Mouse (Mus musculus) mesoderm, embryonic 11.5 days (tissue): Measurements from ENCODE around the gene Inhba.
A peak's percentile ranks its signal among the peaks of the same experiment; 100 is the strongest.

ENCODE experiments used
- DNase-seq: peaks from one replicate; pipeline ENCODE4 v3.0.0-alpha.2; 2012; ENCODE audit warnings: low read depth, low spot score

The Inhba gene

DNA sequence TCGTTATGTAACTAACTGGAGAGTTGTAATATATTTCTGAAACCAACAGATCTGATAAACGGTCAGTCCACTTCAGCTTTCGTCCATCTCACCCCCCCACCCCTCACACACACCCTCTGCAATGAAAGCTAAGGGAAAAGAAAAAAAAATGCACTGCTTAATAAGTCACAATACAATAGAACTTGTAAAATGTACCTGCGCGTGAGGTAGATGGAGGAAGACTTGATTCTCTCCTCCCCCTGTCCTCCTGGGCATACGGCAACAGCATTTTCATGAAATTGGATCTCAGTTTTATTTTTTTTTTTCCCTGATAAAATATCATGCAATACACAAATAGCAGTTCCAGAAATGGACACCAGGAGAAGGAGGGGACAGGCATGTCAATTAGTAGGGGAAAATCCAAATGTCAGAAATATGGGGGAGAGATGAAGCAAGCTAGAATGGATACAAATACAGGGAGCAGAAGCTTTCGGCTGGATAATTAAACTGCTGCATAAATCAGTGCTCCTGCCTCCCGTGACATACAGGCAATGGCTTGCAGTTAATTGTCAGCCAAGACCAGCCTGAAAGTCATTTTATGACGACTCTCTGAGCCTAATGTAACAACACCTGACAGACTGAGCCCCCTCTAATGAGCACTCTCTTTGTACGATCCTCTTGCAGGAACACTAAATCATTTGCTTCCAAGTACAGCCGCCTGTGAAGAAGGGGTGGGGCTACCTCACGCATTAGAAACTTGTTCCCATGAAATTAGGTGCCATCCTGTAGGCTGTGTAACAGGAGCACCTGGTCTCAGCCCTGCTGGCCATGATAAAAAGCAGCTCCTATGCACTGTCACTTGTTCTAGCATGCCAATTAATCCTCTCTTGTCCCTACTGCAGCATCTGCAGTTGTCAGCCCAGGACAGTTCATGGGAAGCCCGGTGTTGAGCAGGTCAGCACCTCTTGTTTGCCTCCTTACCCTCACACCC lies 11.7 kb downstream of the Inhba start:
- DNase-seq = peak; percentile 45

DNA sequence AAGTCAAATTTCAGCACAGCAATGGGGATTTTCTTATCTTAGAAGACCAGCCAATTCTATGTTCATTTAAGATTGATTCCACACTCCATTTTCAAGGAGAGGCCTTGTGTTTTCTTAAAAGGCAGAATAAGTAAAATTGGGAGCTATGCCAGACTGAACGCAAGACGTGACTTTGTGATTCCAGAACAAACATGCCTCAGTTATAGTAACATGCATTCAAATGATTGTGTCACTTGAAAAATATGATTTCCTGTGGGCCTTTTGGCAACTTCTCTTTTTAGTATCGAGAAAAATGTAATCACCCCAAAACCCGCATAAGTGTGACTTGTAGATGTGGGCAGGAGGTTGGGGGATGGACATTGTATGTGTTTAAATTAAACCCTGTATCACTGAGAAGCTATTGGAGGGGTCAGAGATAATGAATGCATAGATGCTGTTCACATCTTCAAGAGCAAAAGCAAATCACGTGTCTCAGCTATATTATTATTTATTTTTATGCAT lies 19.0 kb downstream of the Inhba start:
- DNase-seq = no peak

DNA sequence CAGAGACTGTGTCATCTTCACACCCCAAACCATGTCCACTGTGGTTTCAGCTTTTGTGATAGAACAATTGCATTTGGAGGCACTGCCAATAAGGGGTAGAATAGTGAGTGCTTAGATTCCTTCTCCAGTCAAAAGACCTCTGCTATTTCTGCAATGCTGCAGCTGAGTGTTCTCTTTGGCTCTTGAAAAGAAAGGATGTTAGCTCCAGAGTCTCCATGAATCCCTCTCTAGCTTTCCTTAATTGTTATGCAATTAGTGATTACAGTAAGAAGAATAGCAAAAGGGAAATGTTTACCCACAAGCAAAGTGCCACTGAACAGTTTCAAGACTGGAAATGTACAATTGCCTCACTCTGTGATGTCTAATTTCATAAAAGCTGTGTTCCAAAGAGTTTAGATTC lies 20.8 kb downstream of the Inhba start:
- no peak for DNase-seq

DNA sequence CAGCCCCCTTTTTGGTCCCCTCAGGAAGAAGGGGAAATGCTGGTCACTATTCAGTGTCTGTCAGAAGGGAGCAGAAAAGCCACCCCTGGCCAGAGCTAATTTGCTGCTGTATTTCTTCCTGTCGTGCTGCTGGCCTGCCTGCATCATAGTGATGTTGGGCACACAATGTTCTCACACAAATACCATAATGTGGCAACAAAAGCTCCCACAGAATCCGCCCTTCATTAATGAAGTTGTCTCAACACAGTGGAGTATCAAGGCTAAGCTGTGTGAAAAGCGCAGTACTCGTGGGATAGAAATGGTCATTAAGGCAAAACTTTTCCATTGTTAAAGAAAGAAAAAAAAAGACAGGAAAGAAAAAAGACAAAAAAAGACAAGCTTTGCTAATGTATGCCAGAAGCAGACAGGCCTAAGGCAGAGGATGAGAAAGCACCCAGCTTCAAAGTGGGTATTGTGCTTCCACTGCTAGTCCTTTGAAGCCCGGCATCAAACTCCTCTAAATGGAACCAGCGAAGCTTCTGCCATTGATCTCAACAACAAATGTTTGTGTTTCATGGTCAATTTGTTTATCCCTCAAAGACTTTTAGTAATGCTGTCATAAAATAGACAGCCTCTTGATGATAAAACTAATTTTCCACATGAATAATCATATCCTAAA lies 21.4 kb downstream of the Inhba start:
- DNase-seq = no peak

DNA sequence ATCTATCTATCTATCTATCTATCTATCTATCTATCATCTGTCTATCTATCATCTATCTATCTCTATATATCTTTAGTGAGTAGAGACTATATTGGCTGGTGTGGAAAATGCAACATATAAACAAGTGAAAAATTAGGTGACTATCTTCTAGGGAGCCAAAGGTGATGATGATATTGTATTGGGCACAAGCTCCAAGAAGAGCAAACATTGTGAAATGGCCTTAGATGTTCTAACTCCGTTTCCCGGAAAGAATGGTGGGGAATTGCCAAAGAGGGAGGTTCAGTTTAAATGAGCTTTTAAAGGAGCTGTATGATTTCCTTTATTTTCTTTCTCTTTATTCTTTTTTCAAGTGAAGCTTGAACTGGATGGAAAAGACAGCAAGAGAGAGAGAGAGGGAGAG lies 57.4 kb downstream of the Inhba start:
- DNase-seq = no peak

DNA sequence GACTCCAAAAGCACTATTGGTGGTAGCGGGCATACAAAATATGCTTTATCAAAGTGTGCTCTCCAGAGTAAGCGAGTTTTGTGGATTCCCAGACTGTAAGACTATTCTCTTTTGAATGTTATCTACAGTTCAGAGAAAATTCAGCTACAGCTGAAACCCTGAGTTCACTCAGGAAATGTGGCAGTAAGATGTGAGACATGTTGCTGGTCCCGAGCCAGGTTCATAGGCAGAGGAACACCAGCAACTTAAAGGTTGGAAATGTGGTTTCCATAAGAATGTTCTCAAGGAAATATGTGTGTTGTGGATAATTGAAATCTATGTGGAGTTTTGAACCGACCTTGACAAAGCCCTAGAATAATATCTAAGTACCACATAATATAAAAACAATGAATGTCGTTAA lies 65.6 kb downstream of the Inhba start:
- DNase-seq = no peak

DNA sequence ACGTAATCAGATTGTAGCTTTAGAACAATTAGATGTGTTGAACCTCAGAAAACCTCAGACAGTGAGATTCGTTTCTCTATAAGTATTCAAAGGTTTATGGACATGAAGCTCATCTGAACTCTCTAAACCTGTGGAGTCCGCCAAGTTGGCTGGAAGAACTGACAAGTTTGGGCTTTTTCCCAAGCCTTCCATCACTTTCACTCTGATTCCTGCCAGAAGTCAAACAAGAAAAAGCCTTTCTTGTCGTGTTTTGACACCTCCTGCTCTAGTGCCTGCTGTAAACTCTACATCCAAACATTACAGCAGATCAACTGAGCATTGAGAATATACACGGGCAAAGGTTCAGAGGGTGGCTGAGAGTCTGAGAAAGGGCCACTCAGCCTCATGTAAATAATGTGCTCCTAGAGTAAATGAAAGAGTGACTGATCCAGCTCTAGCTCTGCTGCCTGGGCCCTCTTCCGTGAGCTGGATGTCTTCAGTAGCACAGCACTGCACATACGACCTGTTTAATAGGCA lies 66.6 kb downstream of the Inhba start:
- no peak for DNase-seq

DNA sequence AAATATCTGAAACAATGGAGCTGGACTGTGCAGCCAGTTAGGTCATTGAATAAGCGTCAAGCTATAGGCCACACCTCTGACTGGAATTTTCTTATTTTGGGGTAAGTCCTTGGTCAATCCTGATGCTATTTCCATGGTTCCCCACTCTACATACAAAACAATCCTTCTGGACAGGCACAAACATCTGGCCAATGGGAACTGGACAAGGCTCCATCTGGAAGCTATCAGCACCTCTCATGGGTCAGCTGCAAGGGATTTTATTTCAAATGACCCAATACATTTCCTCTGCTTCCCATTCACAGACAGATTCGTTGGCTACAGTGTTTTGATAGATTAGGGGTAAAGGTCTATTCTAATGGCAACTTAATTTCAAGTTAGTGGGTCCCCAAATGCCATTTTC lies 68.6 kb downstream of the Inhba start:
- peak; percentile 64 for DNase-seq
